Mouse (Mus musculus) kidney, postnatal 36 days (tissue): ENCODE measurements around the gene Casr.

ENCODE experiments used
- DNase-seq, 2 experiments: peaks; one replicate each; pipeline ENCODE4 v3.0.0; 2021 to 2022; ENCODE audit warnings: mixed read lengths in 2 of 2

Casr gene

GRCm38 (mm10) chr16:36516355-36516754 lies 45.6 kb downstream of the Casr start:
- no peak for DNase-seq

- no peak for DNase-seq
Measured at GRCm38 (mm10) chr16:36507300-36507699, 54.6 kb downstream of the Casr start.

- DNase-seq = no peak
Measured at GRCm38 (mm10) chr16:36506827-36507226, 55.1 kb downstream of the Casr start.

- no peak for DNase-seq
Measured at GRCm38 (mm10) chr16:36505913-36506312, 56.0 kb downstream of the Casr start.

GRCm38 (mm10) chr16:36505134-36505533 lies 56.8 kb downstream of the Casr start:
- DNase-seq = no peak

GRCm38 (mm10) chr16:36502286-36502685 lies 59.7 kb downstream of the Casr start:
- DNase-seq = no peak

GRCm38 (mm10) chr16:36492420-36492819 lies 69.5 kb downstream of the Casr start:
- DNase-seq = peak; percentile 43 to 62

GRCm38 (mm10) chr16:36476866-36477265 lies 85.1 kb downstream of the Casr start:
- DNase-seq = no peak

GRCm38 (mm10) chr16:36475530-36475929 lies 86.4 kb downstream of the Casr start:
- no peak for DNase-seq

GRCm38 (mm10) chr16:36474849-36475248 lies 87.1 kb downstream of the Casr start:
- no peak for DNase-seq

GRCm38 (mm10) chr16:36473217-36474216 lies 88.4 kb downstream of the Casr start:
- peak in 1 of 2 experiments; percentile 74 for DNase-seq

GRCm38 (mm10) chr16:36471066-36471633 lies 90.8 kb downstream of the Casr start:
- no peak for DNase-seq

GRCm38 (mm10) chr16:36469955-36470478 lies 91.9 kb downstream of the Casr start:
- DNase-seq = peak in 1 of 2 experiments; percentile 70

GRCm38 (mm10) chr16:36469367-36469766 lies 92.6 kb downstream of the Casr start:
- no peak for DNase-seq

- DNase-seq = peak in 1 of 2 experiments; percentile 22
Measured at GRCm38 (mm10) chr16:36468862-36469261, 93.1 kb downstream of the Casr start.

GRCm38 (mm10) chr16:36467936-36468335 lies 94.0 kb downstream of the Casr start:
- no peak for DNase-seq

- DNase-seq = no peak
Measured at GRCm38 (mm10) chr16:36465436-36465835, 96.5 kb downstream of the Casr start.

- no peak for DNase-seq
Measured at GRCm38 (mm10) chr16:36464076-36464475, 97.9 kb downstream of the Casr start.

- DNase-seq = no peak
Measured at GRCm38 (mm10) chr16:36460426-36460825, 101.5 kb downstream of the Casr start.

- DNase-seq = no peak
Measured at GRCm38 (mm10) chr16:36455342-36455802, 106.6 kb downstream of the Casr start, which contains the start of gene Stfa3. TSS of gene Stfa3 (minus strand) at chr16:36455392.
